Mouse (Mus musculus): ENCODE measurements around the gene Ace. TPM values are rescaled to one million over a fixed set of nuclear protein-coding genes. Genes with fewer than 3 reads are reported as not detected.

The Ace gene
- total and polyA plus RNA-seq, 2 experiments from 2014 or later = 3.3 to 17.1 TPM

DNA sequence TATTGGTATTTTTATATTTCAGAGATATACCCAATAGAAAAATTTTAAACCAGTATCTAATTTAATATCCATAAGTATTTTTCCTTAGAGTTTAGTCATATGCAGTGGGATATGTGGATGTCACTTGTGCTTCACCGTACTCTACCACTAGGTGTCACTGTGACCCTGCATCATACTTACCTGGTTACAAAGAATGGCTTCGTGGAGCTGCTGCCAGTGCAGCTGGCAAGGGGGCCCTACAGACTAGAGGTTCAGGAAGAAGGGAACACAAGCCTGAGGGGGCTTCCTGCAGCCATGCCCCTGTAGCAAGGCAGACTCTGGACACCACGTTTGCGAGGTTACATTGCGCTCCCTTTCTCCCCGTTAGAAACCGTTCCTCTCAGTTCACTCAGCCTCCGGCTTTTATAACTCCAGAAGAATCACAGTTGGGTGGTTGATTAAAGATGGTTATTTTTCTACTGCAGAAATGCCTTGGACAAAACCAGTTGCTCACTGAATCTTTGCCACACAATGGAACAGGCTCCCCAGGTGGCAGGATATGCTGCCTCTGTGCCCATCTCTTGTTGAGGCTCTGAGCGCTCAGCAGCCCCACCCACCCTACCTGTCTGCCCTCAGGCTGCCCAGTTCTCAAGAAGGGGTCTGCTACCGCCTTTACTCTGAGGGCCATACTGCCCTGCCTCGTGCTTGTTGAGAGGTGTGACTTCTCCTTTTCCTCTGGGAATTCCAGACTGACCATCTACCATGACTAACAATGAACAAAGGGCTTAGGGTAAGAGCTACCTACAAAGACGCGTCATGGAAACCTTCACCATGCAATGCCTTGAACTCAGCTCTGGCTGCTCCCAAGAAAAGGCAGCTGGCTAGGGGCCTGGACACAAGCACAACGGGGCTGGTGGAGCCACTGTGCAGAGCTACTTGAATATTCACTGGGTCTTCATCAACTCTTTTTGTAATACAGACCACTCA lies 40.4 kb upstream of the Ace start:
- Histone ChIP-seq H3K4me3 (ENCODE audit: low read depth, low read length) (no peak overlapping the region), H3K36me3 (replicated peaks; ENCODE audit: control insufficient read depth, insufficient read depth, low read length) (peaks cover 18% of the 10 kb centered on the region), H3K27ac (ENCODE audit: low read depth) (no peak overlapping the region), H3K9ac (replicated peaks; ENCODE audit: low read depth, low read length) (no peak overlapping the region), H3K9me3 (replicated peaks; ENCODE audit: control insufficient read depth, low read length) (no peaks in the 10 kb centered on the region), H3K27me3 (ENCODE audit: control insufficient read depth, insufficient read depth, low read length) (no peaks in the 10 kb centered on the region), H3K4me2 (ENCODE audit: low read depth, low read length) (no peak overlapping the region), H3K4me1 (ENCODE audit: control insufficient read depth, insufficient read depth) (no peaks in the 10 kb centered on the region)
- ATAC-seq (ENCODE audit: insufficient read depth, low read depth) (peak; percentile 64), DNase-seq (ENCODE audit: low spot score) (peak; percentile 66)
- 60% methylated on average over 14 of the region's 14 CpGs for WGBS
- TF ChIP-seq CTCF (IDR thresholded peaks at IDR 0.05; ENCODE audit: low read depth) (peak; percentile 89), EP300 (IDR thresholded peaks at IDR 0.05; ENCODE audit: low read depth) (no peak)

DNA sequence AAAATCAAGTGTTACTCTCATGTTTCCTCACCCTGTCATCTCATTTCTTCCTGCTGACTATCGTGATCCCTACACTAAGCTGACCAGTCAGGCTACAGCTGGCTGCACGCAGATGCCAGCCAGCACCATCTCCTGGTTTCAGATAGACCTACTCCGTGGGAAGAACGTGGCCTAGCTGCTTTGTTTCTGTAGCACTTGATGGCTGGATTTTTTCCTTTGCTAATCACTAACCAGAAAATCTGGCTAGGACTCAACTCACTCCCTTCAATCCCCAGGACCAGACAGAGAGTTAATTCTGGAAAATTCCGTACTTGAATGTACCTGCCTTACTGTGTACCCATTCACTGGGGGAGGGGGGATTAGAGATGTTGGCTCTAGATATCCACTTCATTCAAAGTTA lies 39.6 kb upstream of the Ace start:
- H3K9me3 ChIP-seq (replicated peaks; ENCODE audit: control insufficient read depth, low read length) = no peaks in the 10 kb centered on the region
- H3K27ac ChIP-seq (ENCODE audit: low read depth) = no peak overlapping the region
- TF ChIP-seq EP300 (IDR thresholded peaks at IDR 0.05; ENCODE audit: low read depth) (no peak), CTCF (IDR thresholded peaks at IDR 0.05; ENCODE audit: low read depth) (no peak)
- WGBS = 69% methylated on average over 5 of the region's 5 CpGs
- H3K36me3 ChIP-seq (replicated peaks; ENCODE audit: control insufficient read depth, insufficient read depth, low read length) = peaks cover 9% of the 10 kb centered on the region
- H3K4me2 ChIP-seq (ENCODE audit: low read depth, low read length) = no peak overlapping the region
- no peaks in the 10 kb centered on the region for H3K27me3 ChIP-seq (ENCODE audit: control insufficient read depth, insufficient read depth, low read length)
- no peaks in the 10 kb centered on the region for H3K4me1 ChIP-seq (ENCODE audit: control insufficient read depth, insufficient read depth)
- H3K9ac ChIP-seq (replicated peaks; ENCODE audit: low read depth, low read length) = no peak overlapping the region
- DNase-seq (ENCODE audit: low spot score) (no peak), ATAC-seq (ENCODE audit: insufficient read depth, low read depth) (no peak)
- no peak overlapping the region for H3K4me3 ChIP-seq (ENCODE audit: low read depth, low read length)

DNA sequence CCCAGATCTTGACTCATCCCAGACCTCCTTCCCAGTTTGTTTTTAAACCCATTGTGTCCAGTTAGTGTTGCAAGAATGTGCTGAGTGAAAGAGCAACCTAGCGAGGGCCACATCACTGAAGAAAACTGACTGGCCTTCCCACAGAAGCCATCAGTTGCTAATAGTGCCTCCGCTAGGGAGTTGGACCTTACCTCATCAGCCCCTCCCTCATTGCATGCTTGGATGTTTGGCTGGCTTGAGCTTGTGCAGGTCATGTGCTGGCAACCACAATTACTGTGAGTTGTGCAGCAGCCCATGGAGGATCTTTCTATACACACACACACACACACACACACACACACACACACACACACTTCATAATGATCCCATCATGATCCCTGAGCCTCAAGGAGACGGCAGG lies 36.4 kb upstream of the Ace start:
- H3K9me3 ChIP-seq (replicated peaks; ENCODE audit: control insufficient read depth, low read length) = no peaks in the 10 kb centered on the region
- no peak overlapping the region for H3K9ac ChIP-seq (replicated peaks; ENCODE audit: low read depth, low read length)
- no peak overlapping the region for H3K4me3 ChIP-seq (ENCODE audit: low read depth, low read length)
- 83% methylated on average over 3 of the region's 3 CpGs for WGBS
- H3K27ac ChIP-seq (ENCODE audit: low read depth) = no peak overlapping the region
- ATAC-seq (ENCODE audit: insufficient read depth, low read depth) (no peak), DNase-seq (ENCODE audit: low spot score) (no peak)
- no peak for TF ChIP-seq CTCF (IDR thresholded peaks at IDR 0.05; ENCODE audit: low read depth)
- TF ChIP-seq EP300 (IDR thresholded peaks at IDR 0.05; ENCODE audit: low read depth) = no peak
- H3K4me2 ChIP-seq (ENCODE audit: low read depth, low read length) = no peak overlapping the region
- no peaks in the 10 kb centered on the region for H3K36me3 ChIP-seq (replicated peaks; ENCODE audit: control insufficient read depth, insufficient read depth, low read length)
- H3K4me1 ChIP-seq (ENCODE audit: control insufficient read depth, insufficient read depth) = no peaks in the 10 kb centered on the region
- H3K27me3 ChIP-seq (ENCODE audit: control insufficient read depth, insufficient read depth, low read length) = no peaks in the 10 kb centered on the region

DNA sequence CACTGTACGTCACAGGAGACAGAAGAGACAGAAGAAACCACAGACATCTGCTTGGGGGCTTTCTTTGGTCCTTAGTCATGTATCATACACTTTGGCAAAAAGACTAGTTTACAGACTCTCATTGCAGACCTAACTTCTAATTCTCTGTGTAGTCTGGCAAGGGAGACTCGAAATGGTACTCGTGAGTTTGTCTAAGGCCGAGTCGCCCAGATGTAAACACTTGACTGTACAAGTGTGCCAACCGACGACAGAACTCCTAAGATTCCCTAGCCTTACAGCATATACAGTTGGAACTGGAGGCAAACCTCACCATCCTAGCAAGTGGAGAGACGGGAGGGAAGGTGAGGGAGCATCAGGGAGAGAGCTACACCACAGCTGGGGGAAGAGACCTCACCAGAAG lies 34.0 kb upstream of the Ace start:
- WGBS = 76% methylated on average over 8 of the region's 8 CpGs
- DNase-seq (ENCODE audit: low spot score) (no peak), ATAC-seq (ENCODE audit: insufficient read depth, low read depth) (no peak)
- TF ChIP-seq EP300 (IDR thresholded peaks at IDR 0.05; ENCODE audit: low read depth) (no peak), CTCF (IDR thresholded peaks at IDR 0.05; ENCODE audit: low read depth) (no peak)
- Histone ChIP-seq H3K27me3 (ENCODE audit: control insufficient read depth, insufficient read depth, low read length) (no peaks in the 10 kb centered on the region), H3K4me2 (ENCODE audit: low read depth, low read length) (no peak overlapping the region), H3K4me1 (ENCODE audit: control insufficient read depth, insufficient read depth) (no peaks in the 10 kb centered on the region), H3K36me3 (replicated peaks; ENCODE audit: control insufficient read depth, insufficient read depth, low read length) (no peaks in the 10 kb centered on the region), H3K9ac (replicated peaks; ENCODE audit: low read depth, low read length) (no peak overlapping the region), H3K9me3 (replicated peaks; ENCODE audit: control insufficient read depth, low read length) (no peaks in the 10 kb centered on the region), H3K4me3 (ENCODE audit: low read depth, low read length) (no peak overlapping the region), H3K27ac (ENCODE audit: low read depth) (no peak overlapping the region)

DNA sequence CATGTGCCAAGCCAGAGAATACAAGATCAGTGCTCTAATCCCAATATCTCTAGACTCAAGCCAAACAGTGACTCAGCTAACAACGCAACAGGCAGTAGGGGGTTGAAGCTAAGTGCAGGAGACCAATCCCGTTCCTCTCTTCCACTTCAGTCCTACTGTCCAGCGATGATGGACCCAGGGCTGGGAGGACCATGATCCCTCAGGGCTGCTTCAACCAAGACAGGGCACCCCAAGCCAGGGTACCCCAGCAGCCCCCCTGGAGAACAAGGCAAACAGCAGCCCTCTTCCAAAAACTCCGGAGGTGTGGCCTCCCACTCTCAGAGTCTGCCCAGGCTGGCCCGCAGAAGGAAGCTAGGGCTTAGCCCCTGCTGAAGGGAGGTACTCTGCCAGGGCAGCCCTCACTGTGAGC lies 33.4 kb upstream of the Ace start:
- WGBS = 53% methylated on average over 5 of the region's 5 CpGs
- Histone ChIP-seq H3K9me3 (replicated peaks; ENCODE audit: control insufficient read depth, low read length) (no peaks in the 10 kb centered on the region), H3K4me3 (ENCODE audit: low read depth, low read length) (no peak overlapping the region), H3K27ac (ENCODE audit: low read depth) (peak overlapping the region; percentile 27), H3K4me1 (ENCODE audit: control insufficient read depth, insufficient read depth) (no peaks in the 10 kb centered on the region), H3K4me2 (ENCODE audit: low read depth, low read length) (no peak overlapping the region), H3K36me3 (replicated peaks; ENCODE audit: control insufficient read depth, insufficient read depth, low read length) (no peaks in the 10 kb centered on the region), H3K27me3 (ENCODE audit: control insufficient read depth, insufficient read depth, low read length) (no peaks in the 10 kb centered on the region), H3K9ac (replicated peaks; ENCODE audit: low read depth, low read length) (no peak overlapping the region)
- ATAC-seq (ENCODE audit: insufficient read depth, low read depth) (no peak), DNase-seq (ENCODE audit: low spot score) (no peak)
- TF ChIP-seq CTCF (IDR thresholded peaks at IDR 0.05; ENCODE audit: low read depth) (no peak), EP300 (IDR thresholded peaks at IDR 0.05; ENCODE audit: low read depth) (no peak)

Measured in heart, postnatal 0 days (tissue).